In genomic region chr10:112928452-112929221, GRCm38 (mm10) we compare ENCODE assay signal across 8 mouse cellular contexts. TPM values are rescaled to one million over a fixed set of nuclear protein-coding genes. Genes with fewer than 3 reads are reported as not detected.
DNase-seq lines count a peak whose midpoint lies in the region; ATAC-seq lines count a peak whose summit lies in the region.

Gene Atxn7l3b (minus strand): TSS chr10:112929001.

- peak within 1 kb of the TSS; percentile 94 for H3K9ac ChIP-seq in lung, embryonic 16.5 days (ENCODE audit: low read length)

- H3K4me1 ChIP-seq in lung, embryonic 16.5 days (replicated peaks; ENCODE audit: control insufficient read depth, insufficient read depth, low read length) = peaks cover 24% of the 10 kb centered on the region

- WGBS in lung, embryonic 16.5 days = 1% methylated on average over 69 of the region's 70 CpGs

- H3K4me2 ChIP-seq in lung, embryonic 16.5 days (ENCODE audit: low read depth, low read length) = peak within 1 kb of the TSS; percentile 81

- H3K9me3 ChIP-seq in lung, embryonic 16.5 days (ENCODE audit: control insufficient read depth, low read length) = no peaks in the 10 kb centered on the region

- no peaks in the 10 kb centered on the region for H3K27me3 ChIP-seq in lung, embryonic 16.5 days (ENCODE audit: control insufficient read depth, insufficient read depth, low read depth, low read length)

- DNase-seq in MEL-GATA-1-ER (ENCODE audit: extremely low read depth, low read depth) = peak; percentile 55
- DNase-seq in cerebellum, adult 8-10 months = peak; percentile 96
- peak; percentile 89 for DNase-seq in forelimb bud, embryonic 11.5 days (ENCODE audit: low read depth, low spot score)
- DNase-seq in layer of hippocampus, adult 9-10 months (ENCODE audit: low spot score) = peak; percentile 81
- peak; percentile 95 for DNase-seq in ovary, postnatal 10 days (ENCODE audit: low spot score)
- DNase-seq in thymus, postnatal 10 days (ENCODE audit: low spot score in 2 of 2) = peak; percentile 88 to 96

- H3K27ac ChIP-seq in lung, embryonic 16.5 days (ENCODE audit: low read length) = peak within 1 kb of the TSS; percentile 95

- H3K4me3 ChIP-seq in lung, embryonic 16.5 days (ENCODE audit: low read length) = peak within 1 kb of the TSS; percentile 91

- H3K36me3 ChIP-seq in lung, embryonic 16.5 days (ENCODE audit: control insufficient read depth, insufficient read depth, low read length) = peaks cover 23% of the 10 kb centered on the region

- peak; percentile 86 to 90 for ATAC-seq in hematopoietic stem cell, adult 5-6 weeks (replicated peaks in 1 of 2; ENCODE audit: insufficient read depth in 1 of 2, low FRiP score in 2 of 2, low TSS enrichment in 1 of 2, low read depth in 1 of 2, poor library complexity in 2 of 2, severe bottlenecking in 2 of 2)
- peak; percentile 100 for ATAC-seq in lung, embryonic 16.5 days (ENCODE audit: low read depth)

RNA-seq across cellular contexts. Expression of gene Atxn7l3b, which starts in this region (rescaled TPM):
- total RNA-seq in hematopoietic stem cell, adult 5-6 weeks (2017) = 71.5 and 74.1 TPM in 2 replicates
- 128 and 181 TPM in 2 replicates for polyA plus RNA-seq in lung, embryonic 16.5 days (2015; fragmentation: Nextera tagmentation; extraction: Ambion mirVana)

Comparison
In these comparisons a context has a peak if more than half of its experiments do, and no peak if none do; other contexts are left out.
1. Peak in every context shown above with its lines: DNase-seq, ATAC-seq, H3K4me3 ChIP-seq and H3K27ac ChIP-seq.